Mouse (Mus musculus): ENCODE measurements around the gene Nfx1.

Gene Nfx1

GRCm38 (mm10) chr4:41047524-41048271 is 77.0 kb downstream of the Nfx1 start, which contains the start of gene Aqp7:
Gene Aqp7, minus strand, starts transcription at chr4:41048139.
- no peak for DNase-seq

DNA sequence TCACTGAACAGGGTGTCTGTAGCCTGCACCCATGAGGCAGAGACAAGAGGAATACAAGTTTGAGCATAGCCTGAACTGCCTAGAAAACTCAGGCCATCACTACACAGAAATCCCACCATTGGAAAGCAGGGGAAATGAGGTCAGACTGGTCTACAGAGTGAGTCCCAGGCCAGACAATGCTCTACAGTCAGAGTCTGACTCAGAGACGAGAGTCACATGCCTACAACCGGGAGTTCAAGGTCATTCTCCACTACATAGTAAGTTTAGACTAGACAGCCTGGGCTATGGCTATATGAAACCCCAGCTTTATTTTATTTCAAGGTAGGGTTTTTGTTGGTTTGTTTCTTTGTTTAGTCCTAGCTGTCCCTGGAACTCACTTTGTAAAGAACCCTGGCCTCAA is 78.2 kb downstream of the Nfx1 start:
- no peak for DNase-seq

DNA sequence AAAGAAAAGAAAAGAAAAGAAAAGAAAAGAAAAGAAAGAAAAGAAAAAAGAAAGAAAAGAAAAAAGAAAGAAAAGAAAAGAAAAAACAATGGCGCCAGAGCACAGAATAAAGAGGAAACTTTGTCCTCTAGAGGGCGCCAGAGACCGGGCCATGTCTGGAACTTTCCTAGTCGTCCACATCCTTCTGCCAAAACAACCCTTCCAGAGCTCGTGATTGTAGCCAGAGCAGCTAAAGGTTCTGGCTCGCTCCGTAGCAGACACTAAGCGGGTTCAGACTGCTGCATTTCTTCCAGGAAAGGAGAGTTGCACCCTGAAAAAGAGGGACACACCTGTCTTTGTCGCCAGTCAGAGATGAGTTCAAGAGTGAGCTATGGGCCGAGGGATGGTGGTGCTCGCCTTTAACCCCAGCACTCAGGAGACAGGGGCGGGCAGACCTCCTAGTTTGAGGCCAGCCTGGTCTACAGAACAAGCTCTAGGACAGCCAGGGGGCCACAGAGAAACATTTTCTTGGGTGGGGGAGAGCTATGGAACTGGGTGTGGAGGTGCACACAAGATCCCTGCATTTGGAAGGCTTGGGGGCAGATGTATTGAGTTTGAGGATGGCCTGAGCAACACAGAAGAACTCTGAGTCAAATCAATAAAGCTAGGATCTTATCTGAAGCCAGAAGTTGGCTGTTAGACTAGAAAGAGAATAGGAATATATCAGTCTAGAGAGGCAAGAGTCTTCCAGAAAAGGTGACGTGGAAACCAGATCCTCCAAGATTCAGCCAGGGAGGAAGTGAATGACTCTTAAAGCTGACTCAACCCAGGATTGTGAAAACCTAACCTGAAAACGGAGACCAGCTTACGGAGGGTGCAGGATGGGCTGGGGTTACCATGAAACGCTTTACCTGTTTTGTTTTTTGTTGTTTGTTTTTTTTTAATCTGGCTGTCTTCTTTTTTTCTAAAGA is 80.3 kb downstream of the Nfx1 start:
- peak; percentile 85 to 91 for DNase-seq

- no peak for DNase-seq
These were observed 81.1 kb downstream of the Nfx1 start for GRCm38 (mm10) chr4:41051781-41052180.

GRCm38 (mm10) chr4:41055111-41055510 is 84.4 kb downstream of the Nfx1 start:
- DNase-seq: no peak

GRCm38 (mm10) chr4:41056253-41056652 is 85.5 kb downstream of the Nfx1 start:
- no peak for DNase-seq

GRCm38 (mm10) chr4:41056742-41057332 is 86.1 kb downstream of the Nfx1 start:
- no peak for DNase-seq

DNA sequence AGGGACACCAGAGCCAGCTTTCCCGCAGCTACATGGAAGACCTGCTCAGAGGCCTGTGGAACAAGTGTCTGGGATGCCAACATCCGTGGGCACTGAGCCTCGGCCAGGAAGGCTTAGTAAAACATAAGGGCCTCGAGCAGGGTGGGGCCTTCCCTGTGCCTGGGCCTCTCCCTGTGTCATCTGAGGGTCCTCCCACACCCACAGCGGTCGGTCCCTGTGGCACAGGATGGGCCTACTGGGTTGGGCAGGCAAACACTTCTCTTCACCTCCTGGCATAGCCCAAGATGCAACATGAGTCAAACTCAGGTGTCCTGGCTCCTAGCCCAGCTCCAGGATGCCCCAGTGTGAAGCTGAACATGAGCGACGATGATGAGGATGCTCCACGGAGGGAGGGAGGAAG is 86.7 kb downstream of the Nfx1 start:
- DNase-seq: peak; percentile 43 to 50

DNA sequence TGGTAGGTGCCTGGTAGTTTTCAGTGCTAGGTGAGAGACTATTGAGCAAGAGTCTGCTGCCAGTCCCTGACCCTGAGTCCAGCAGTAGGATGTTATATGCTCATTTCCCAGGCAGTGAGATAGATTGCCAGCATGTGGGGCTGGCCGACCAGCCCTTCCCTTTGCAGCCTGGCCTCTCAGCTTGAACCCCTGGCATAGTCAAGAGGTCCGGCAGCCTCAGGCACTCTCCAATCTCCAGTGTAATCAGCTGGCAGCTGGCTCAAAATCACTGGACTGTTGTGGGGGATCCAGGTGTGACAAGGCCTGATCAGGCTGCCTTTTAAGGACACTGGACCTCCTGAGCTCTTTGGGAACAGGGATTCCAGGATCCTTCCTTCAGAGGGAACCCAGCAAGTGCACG is 92.6 kb downstream of the Nfx1 start:
- DNase-seq: no peak

DNA sequence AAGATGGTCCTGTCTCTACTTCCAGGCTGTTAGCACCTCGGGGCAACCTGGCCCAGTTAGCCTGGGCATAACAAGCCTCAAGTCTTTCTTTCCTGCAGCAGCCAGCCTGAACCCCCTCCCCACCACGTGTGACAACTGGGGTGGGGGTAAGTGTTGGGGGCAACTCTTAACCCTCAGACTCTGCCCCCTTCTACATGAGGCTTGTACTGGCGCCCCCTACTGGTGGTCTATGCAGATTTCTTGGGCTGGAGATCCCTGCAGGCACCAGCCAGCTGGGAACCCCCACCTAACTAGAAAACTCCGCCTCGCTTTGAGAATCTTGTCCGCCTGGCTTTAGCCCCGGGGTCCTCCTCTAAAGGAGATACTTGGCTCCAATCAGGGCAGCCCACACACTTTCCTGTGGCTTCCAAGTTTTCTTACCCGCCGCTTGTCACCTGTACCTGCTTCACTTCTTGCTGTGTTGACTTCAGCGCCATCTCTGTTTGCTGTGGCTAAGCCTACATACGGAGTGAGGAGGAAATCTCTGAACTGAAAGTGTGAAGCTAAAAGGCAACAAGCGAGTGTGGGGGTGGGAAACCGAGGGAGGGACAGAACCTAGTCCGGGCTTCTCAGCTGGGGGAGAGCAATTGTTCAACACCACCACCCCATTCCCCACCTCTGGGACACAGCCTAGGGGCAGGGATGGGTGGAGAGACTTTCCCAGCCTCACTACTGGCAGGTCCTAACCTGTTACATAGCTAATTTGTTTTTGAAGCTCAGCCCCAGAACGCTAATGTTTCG is 93.4 kb downstream of the Nfx1 start:
- peak in 1 of 2 experiments; percentile 14 for DNase-seq

DNA sequence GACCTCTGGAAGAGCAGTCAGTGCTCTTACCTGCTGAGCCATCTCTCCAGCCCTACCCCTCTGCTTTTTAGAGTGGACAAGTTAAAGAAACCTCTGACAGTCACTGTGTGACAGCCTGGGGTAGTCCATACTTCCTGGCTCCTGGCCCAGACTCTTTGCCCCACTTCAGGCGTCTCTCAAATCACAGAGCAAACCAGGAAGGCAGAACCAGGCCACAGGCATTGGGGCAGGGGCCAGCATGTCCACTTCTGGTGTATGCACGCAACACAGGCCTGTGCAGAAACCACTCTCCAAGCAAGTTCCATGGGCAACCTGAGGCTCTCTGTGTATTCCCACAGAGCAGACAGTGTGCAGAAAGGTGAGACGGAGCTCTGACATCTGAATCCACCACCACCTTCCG is 94.5 kb downstream of the Nfx1 start:
- no peak for DNase-seq

GRCm38 (mm10) chr4:41071500-41072429 is 101.1 kb downstream of the Nfx1 start:
- DNase-seq: peak; percentile 46 to 60

- no peak for DNase-seq
These were observed 102.5 kb downstream of the Nfx1 start for GRCm38 (mm10) chr4:41073008-41073817.

- no peak for DNase-seq
These were observed 103.8 kb downstream of the Nfx1 start for GRCm38 (mm10) chr4:41074461-41074860.
